Mouse (Mus musculus): Measurements from ENCODE around the gene Iqgap2.

GRCm38 (mm10) chr13:95621563-95621962 lies 270.2 kb downstream of the Iqgap2 start:
- TF ChIP-seq CTCF (IDR thresholded peaks at IDR 0.05; ENCODE audit: control insufficient read depth, insufficient read depth, insufficient read length) (no peak), MAX (IDR thresholded peaks at IDR 0.05) (no peak), USF1 (IDR thresholded peaks at IDR 0.05; ENCODE audit: low read depth) (no peak), MYOD1 (IDR thresholded peaks at IDR 0.05; ENCODE audit: control insufficient read depth, insufficient read length, low read depth) (no peak)

All from C2C12 (cell line).